Mouse (Mus musculus): ENCODE measurements at regions not wholly inside any gene's neighbourhood (a gene's known extent, or its start where the extent isn't known, plus 50 kb on each side); places are given as distances from the start of the nearest gene placed in this dataset.

GRCm38 (mm10) chr3:9959716-9960661, 127.9 kb upstream of the Gm9833 start:
- peak; percentile 70 for DNase-seq

- no peak for DNase-seq
Observed at GRCm38 (mm10) chr3:9960696-9961095, 127.2 kb upstream of the Gm9833 start.

Data from cerebellum, adult 11-12 months (tissue).